Mouse (Mus musculus) layer of hippocampus, adult 18-20 months (tissue): Measurements from ENCODE around the gene Phlpp2. TPM values are rescaled to one million over a fixed set of nuclear protein-coding genes. Genes with fewer than 3 reads are reported as not detected.
"Not testable (repeated sequence)": the region's sequence is repeated elsewhere in the genome, so short reads cannot be mapped to it uniquely, and the experiment has no call there.

Source experiments
- DNase-seq, 2 experiments: peaks; one replicate each; pipeline ENCODE4 v3.0.0; 2022; ENCODE audit warnings: low spot score in 2 of 2
- long read RNA-seq: library from polyadenylated mRNA; stranded (forward); transcript quantifications from one replicate; pipeline ENCODE4 v2.0.0, GENCODE M21; 2021
- total RNA-seq, 2 experiments: library from RNA; stranded (reverse); gene quantifications; 2 replicates each; pipeline ENCODE4 v1.2.3; 2021

Phlpp2 gene
- 10 to 100 TPM; 27.9 to 28.0 TPM for total RNA-seq
- long read RNA-seq, partial matches to known transcripts, result 0 of 7 reads
- long read RNA-seq, other reads (novel, unspliced or antisense), result 7 of 7 reads

- peak; percentile 90 to 94 for DNase-seq
Measured at GRCm38 (mm10) chr8:109868003-109868679, at the start of gene Phlpp2. Gene Phlpp2, plus strand, starts transcription at chr8:109868542.

- no peak for DNase-seq
Measured at GRCm38 (mm10) chr8:109823561-109823960, 44.8 kb upstream of the Phlpp2 start.

GRCm38 (mm10) chr8:109839822-109840221, 28.5 kb upstream of the Phlpp2 start:
- DNase-seq, result no peak

- DNase-seq, result no peak
Measured at GRCm38 (mm10) chr8:109842468-109842867, 25.9 kb upstream of the Phlpp2 start.

- no peak for DNase-seq
Measured at GRCm38 (mm10) chr8:109847866-109848265, 20.5 kb upstream of the Phlpp2 start.

- DNase-seq, result no peak
Measured at GRCm38 (mm10) chr8:109848981-109849380, 19.4 kb upstream of the Phlpp2 start.

GRCm38 (mm10) chr8:109853423-109853822, 14.9 kb upstream of the Phlpp2 start:
- DNase-seq, result peak in 1 of 2 experiments; percentile 83

- DNase-seq, result no peak
Measured at GRCm38 (mm10) chr8:109854522-109854921, 13.8 kb upstream of the Phlpp2 start.

GRCm38 (mm10) chr8:109855451-109855850, 12.9 kb upstream of the Phlpp2 start:
- no peak for DNase-seq

- no peak for DNase-seq
Measured at GRCm38 (mm10) chr8:109863398-109863797, 4.9 kb upstream of the Phlpp2 start.

GRCm38 (mm10) chr8:109864798-109865197, 3.5 kb upstream of the Phlpp2 start:
- DNase-seq, result no peak

- peak; percentile 6 to 51 for DNase-seq
Measured at GRCm38 (mm10) chr8:109865536-109865935, 2.8 kb upstream of the Phlpp2 start.

GRCm38 (mm10) chr8:109866690-109867089, 1.7 kb upstream of the Phlpp2 start:
- DNase-seq, result no peak

- peak; percentile 16 to 50 for DNase-seq
Measured at GRCm38 (mm10) chr8:109868680-109869361, 479 bp downstream of the Phlpp2 start.

- no peak for DNase-seq
Measured at GRCm38 (mm10) chr8:109871056-109871455, 2.7 kb downstream of the Phlpp2 start.

GRCm38 (mm10) chr8:109873800-109874199, 5.5 kb downstream of the Phlpp2 start:
- DNase-seq, result not testable (repeated sequence)

- DNase-seq, result no peak
Measured at GRCm38 (mm10) chr8:109880012-109880662, 11.8 kb downstream of the Phlpp2 start.

- no peak for DNase-seq
Measured at GRCm38 (mm10) chr8:109885294-109885693, 17.0 kb downstream of the Phlpp2 start.

GRCm38 (mm10) chr8:109889211-109889610, 20.9 kb downstream of the Phlpp2 start:
- no peak for DNase-seq

GRCm38 (mm10) chr8:109890794-109891585, 22.6 kb downstream of the Phlpp2 start:
- no peak for DNase-seq

- DNase-seq, result no peak
Measured at GRCm38 (mm10) chr8:109894636-109895035, 26.3 kb downstream of the Phlpp2 start.
